Mouse (Mus musculus): ENCODE measurements around the gene Hoxb2. TPM values are rescaled to one million over a fixed set of nuclear protein-coding genes. Genes with fewer than 3 reads are reported as not detected.
A peak's percentile ranks its signal among the peaks of the same experiment; 100 is the strongest.

Gene Hoxb2
- polyA plus RNA-seq, 1 experiment from 2014 or later, result 7.5 TPM

DNA sequence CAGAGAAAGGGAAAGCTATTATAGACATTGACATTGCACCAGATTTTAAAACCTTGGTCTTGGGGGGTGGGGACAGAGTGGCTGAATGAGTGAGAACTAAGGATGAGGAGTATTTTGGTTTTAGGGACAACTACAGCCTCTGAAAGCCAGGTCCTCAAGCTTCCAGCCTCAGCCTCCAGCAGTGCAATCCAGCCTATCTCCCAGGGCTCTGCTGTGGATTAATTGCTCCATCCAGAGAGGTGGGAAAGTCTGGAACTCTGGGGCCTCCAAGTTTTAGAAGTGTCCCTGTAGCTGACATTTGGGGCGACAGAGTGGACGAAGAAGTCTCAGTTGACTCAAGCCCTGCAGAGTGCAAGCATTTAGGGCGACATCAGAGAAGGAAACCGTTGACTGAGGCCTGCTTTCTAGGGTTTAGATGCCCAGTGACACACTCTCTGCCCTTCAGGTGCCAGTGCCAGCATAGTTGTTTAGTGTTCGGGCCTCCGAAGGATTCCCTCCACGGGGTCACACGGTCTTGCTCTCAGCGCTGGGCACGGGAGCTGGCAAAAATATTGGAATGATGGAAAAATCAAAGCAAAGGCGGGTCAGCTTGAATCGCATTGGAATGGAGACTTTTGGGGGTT, 36.4 kb upstream of the Hoxb2 start:
- DNase-seq (ENCODE audit: low spot score) (peak; percentile 45), ATAC-seq (ENCODE audit: insufficient number of reproducible peaks, low FRiP score, low TSS enrichment, low read depth) (no peak)
- Histone ChIP-seq H3K4me2 (ENCODE audit: low read depth, severe bottlenecking) (peak overlapping the region; percentile 39), H3K9ac (ENCODE audit: low read length) (no peak overlapping the region; the same call in 1 of the 2 replicates), H3K4me3 (ENCODE audit: low read depth, low read length) (no peak overlapping the region), H3K27me3 (ENCODE audit: control insufficient read depth, insufficient read depth, low read length) (peaks cover 89% of the 10 kb centered on the region), H3K36me3 (ENCODE audit: control insufficient read depth, insufficient read depth, low read length) (no peaks in the 10 kb centered on the region), H3K27ac (replicated peaks; ENCODE audit: low read depth, low read length) (no peak overlapping the region), H3K4me1 (ENCODE audit: control insufficient read depth, insufficient read depth, low read length) (peaks cover 28% of the 10 kb centered on the region), H3K9me3 (ENCODE audit: control insufficient read depth, low read length) (no peaks in the 10 kb centered on the region)
- WGBS, result 5% methylated on average over 12 of the region's 12 CpGs

DNA sequence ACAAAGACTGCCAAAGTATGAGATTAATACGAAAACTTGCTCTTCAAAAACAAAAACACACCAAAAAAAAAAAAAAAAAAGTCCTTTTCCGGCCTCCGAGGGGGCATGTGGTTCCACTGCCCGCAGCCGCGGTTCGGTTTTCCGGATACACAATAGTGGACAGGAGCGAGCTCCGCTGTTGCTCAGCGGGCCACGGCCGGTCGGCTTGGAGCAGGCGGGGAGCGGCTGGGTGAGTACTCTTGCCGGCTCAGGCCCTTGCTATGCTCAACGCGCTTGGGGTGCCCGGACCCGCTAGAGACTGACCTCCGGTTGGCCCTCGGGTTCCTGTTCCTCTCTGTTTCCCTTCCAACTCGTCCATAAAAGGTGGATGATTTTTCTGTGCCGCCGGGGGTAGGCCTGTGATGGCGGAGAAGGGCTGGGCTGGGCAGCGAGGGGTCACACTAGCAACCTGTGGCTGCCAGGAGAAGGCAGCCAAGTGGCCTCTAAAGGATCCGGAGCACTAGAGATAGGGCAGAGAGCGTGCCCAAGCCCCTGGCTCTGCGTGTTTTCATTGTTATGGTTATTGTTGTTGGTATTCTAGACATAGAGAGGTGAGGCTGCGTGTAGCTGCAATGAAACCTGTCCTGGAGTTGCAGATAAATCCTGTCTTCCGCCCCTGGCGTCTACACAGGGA, 35.5 kb upstream of the Hoxb2 start:
- H3K4me1 ChIP-seq (ENCODE audit: control insufficient read depth, insufficient read depth, low read length), result peaks cover 30% of the 10 kb centered on the region
- H3K27ac ChIP-seq (replicated peaks; ENCODE audit: low read depth, low read length), result 0 out of 2 replicates have a peak overlapping the region, but pooled peaks have one; percentile 0
- no peaks in the 10 kb centered on the region for H3K9me3 ChIP-seq (ENCODE audit: control insufficient read depth, low read length)
- no peaks in the 10 kb centered on the region for H3K36me3 ChIP-seq (ENCODE audit: control insufficient read depth, insufficient read depth, low read length)
- H3K4me2 ChIP-seq (ENCODE audit: low read depth, severe bottlenecking), result peak overlapping the region; percentile 39; the same call in 1 of the 2 replicates
- no peak for ATAC-seq (ENCODE audit: insufficient number of reproducible peaks, low FRiP score, low TSS enrichment, low read depth)
- peak overlapping the region; percentile 27; the same call in 1 of the 2 replicates for H3K9ac ChIP-seq (ENCODE audit: low read length)
- peak overlapping the region; percentile 16 for H3K4me3 ChIP-seq (ENCODE audit: low read depth, low read length)
- WGBS, result under 1% methylated on average over 34 of the region's 34 CpGs
- peaks cover 84% of the 10 kb centered on the region for H3K27me3 ChIP-seq (ENCODE audit: control insufficient read depth, insufficient read depth, low read length)
- DNase-seq (ENCODE audit: low spot score), result peak; percentile 73

DNA sequence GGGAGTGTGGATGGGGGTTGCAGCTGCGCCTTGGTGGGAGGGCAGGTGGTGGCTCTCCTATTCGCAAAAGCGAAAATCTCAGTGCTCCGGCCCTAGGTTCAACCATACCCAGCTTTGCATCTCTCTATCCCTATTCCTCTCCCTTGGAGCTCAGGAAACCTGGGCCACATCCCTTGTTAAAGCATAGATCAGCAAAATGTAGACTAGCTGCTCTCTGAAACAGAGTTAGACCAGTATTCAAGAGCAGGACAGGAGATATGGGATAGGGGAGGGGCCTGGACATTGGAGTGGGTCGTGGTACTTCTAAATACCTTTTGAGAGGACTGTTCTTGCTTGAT, 35.0 kb upstream of the Hoxb2 start:
- ATAC-seq (ENCODE audit: insufficient number of reproducible peaks, low FRiP score, low TSS enrichment, low read depth) (no peak), DNase-seq (ENCODE audit: low spot score) (no peak)
- no peak overlapping the region for H3K9ac ChIP-seq (ENCODE audit: low read length)
- peaks cover 32% of the 10 kb centered on the region for H3K4me1 ChIP-seq (ENCODE audit: control insufficient read depth, insufficient read depth, low read length)
- no peaks in the 10 kb centered on the region for H3K9me3 ChIP-seq (ENCODE audit: control insufficient read depth, low read length)
- 0% methylated on average over 5 of the region's 5 CpGs for WGBS
- H3K27ac ChIP-seq (replicated peaks; ENCODE audit: low read depth, low read length), result no peak overlapping the region
- peak overlapping the region; percentile 16; the same call in 1 of the 2 replicates for H3K4me3 ChIP-seq (ENCODE audit: low read depth, low read length)
- no peaks in the 10 kb centered on the region for H3K36me3 ChIP-seq (ENCODE audit: control insufficient read depth, insufficient read depth, low read length)
- peak overlapping the region; percentile 39; the same call in 1 of the 2 replicates for H3K4me2 ChIP-seq (ENCODE audit: low read depth, severe bottlenecking)
- peaks cover 84% of the 10 kb centered on the region for H3K27me3 ChIP-seq (ENCODE audit: control insufficient read depth, insufficient read depth, low read length)

DNA sequence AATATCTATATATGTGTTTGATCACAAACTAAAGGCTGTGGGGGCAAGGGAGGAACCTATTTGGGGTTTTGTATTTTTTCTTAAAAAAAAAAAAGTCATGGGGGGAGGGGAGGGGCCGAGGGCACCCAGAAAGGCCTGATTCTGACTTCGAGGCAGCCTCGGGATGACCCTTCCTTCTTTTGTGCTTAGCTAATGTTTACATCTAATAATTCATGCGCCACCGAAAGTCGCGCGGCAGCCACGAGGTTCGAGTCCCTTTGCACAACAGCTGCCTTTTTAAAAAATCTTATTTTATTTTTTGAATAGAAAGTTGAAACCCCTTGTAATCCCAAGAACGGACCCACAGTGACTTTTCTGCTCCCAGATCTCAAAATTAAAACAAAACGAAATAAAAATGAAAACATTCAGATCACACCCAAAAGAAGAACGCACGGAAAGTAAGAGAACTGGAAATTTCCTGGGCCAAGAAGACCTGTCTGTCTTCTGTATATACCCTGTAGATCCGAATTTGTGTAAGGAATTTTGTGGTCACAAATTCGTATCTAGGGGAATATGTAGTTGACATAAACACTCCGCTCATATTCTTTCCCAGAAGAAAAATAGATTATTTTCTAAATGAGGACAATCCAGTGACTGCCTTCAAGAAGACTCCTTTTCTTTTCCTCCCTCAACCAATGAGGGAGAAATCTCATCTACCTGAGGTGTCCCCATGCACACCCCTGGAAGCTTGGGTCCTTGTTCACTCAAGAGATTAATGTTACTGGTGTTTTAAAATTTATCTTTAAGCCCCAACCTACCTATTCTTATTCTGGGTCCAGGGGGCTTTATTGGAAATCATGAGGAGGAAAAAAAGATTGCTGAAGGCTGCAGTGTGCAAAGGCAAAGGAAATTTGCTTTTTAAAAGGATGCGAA, 33.4 kb upstream of the Hoxb2 start:
- 4% methylated on average over 18 of the region's 18 CpGs for WGBS
- ATAC-seq (ENCODE audit: insufficient number of reproducible peaks, low FRiP score, low TSS enrichment, low read depth), result no peak
- no peak overlapping the region for H3K4me3 ChIP-seq (ENCODE audit: low read depth, low read length)
- H3K4me1 ChIP-seq (ENCODE audit: control insufficient read depth, insufficient read depth, low read length), result peaks cover 25% of the 10 kb centered on the region
- peaks cover 83% of the 10 kb centered on the region for H3K27me3 ChIP-seq (ENCODE audit: control insufficient read depth, insufficient read depth, low read length)
- H3K9ac ChIP-seq (ENCODE audit: low read length), result no peak overlapping the region
- H3K36me3 ChIP-seq (ENCODE audit: control insufficient read depth, insufficient read depth, low read length), result no peaks in the 10 kb centered on the region
- no peaks in the 10 kb centered on the region for H3K9me3 ChIP-seq (ENCODE audit: control insufficient read depth, low read length)
- no peak for DNase-seq (ENCODE audit: low spot score)
- H3K27ac ChIP-seq (replicated peaks; ENCODE audit: low read depth, low read length), result no peak overlapping the region
- no peak overlapping the region for H3K4me2 ChIP-seq (ENCODE audit: low read depth, severe bottlenecking)

DNA sequence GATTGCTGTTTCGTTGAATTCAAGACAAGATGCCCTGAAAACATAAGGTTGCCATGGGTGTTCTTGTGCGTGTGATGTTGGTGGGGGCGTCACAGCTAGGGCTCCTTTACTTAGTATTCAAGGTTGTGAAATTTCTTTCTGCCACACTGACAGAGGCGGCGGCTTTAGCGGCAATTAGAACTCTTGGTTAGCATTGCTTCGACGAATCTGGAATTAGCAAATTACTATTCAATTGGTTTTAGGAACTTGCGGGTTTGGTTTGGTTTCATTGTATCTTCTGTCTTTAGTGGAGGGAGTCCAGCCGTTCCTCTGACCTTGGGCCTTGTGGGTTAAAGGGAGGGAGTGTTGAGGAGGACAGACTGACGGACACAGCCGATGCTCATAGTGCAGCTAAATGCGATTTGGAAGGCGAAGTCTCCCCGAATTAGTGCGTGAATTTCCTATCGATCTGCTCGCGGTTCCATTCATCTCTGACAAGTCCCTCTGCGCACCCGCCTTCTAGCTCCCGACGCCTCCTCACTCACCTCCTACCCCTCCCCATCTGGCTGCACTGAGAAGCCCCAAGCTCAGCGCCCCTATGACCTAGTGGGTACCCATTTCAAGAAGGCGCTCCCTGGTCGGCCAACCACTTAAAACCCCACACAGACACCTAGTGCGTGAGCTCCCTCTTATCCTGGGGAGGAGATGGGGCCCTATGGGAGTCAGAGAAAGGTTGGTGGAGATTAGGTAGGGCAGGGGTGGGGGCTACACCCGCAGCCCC, 32.5 kb upstream of the Hoxb2 start, which contains the start of gene Hoxb4:
TSS of gene Hoxb4 (plus strand) at position 660 of the 760 bp plus-strand sequence.
- peak within 1 kb of the TSS; percentile 89 for H3K27ac ChIP-seq (replicated peaks; ENCODE audit: low read depth, low read length)
- ATAC-seq (ENCODE audit: insufficient number of reproducible peaks, low FRiP score, low TSS enrichment, low read depth), result 0 out of 2 replicates have a peak, but pooled peaks have one; percentile 17
- WGBS, result 1% methylated on average over 28 of the region's 28 CpGs

DNA sequence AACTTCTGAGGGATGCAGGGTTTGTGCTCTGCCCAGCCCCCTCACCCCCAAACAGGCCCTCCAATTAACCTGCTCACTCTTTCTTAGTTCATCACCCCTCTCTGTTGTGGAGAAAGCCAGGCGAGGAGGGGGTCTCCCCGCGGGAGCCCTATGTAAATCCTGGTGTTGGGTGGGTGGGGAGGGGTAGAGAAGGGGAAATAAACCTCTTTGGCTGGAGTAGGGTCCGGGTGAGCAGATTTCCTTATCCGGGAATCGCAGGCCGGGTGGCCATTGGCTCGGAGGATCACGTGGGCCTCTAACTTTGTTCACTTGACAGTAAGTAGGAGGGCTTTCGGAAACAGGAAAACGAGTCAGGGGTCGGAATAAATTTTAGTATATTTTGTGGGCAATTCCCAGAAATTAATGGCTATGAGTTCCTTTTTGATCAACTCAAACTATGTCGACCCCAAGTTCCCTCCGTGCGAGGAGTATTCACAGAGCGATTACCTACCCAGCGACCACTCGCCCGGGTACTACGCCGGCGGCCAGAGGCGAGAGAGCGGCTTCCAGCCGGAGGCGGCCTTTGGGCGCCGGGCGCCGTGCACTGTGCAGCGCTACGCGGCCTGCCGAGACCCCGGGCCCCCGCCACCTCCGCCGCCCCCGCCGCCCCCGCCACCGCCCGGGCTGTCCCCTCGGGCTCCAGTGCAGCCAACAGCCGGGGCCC, 31.8 kb upstream of the Hoxb2 start:
- peak; percentile 69 for ATAC-seq (ENCODE audit: insufficient number of reproducible peaks, low FRiP score, low TSS enrichment, low read depth)
- peak overlapping the region; percentile 38 for H3K4me3 ChIP-seq (ENCODE audit: low read depth, low read length)
- H3K9me3 ChIP-seq (ENCODE audit: control insufficient read depth, low read length), result no peaks in the 10 kb centered on the region
- DNase-seq (ENCODE audit: low spot score), result peak; percentile 81
- under 1% methylated on average over 41 of the region's 45 CpGs for WGBS
- peak overlapping the region; percentile 50 for H3K9ac ChIP-seq (ENCODE audit: low read length)
- H3K4me1 ChIP-seq (ENCODE audit: control insufficient read depth, insufficient read depth, low read length), result peaks cover 20% of the 10 kb centered on the region
- H3K36me3 ChIP-seq (ENCODE audit: control insufficient read depth, insufficient read depth, low read length), result no peaks in the 10 kb centered on the region
- H3K4me2 ChIP-seq (ENCODE audit: low read depth, severe bottlenecking), result peak overlapping the region; percentile 89
- H3K27ac ChIP-seq (replicated peaks; ENCODE audit: low read depth, low read length), result peak overlapping the region; percentile 89
- peaks cover 80% of the 10 kb centered on the region for H3K27me3 ChIP-seq (ENCODE audit: control insufficient read depth, insufficient read depth, low read length)

More for the DNA sequence above, 32.5 kb upstream of the Hoxb2 start, which contains the start of gene Hoxb4:
- Histone ChIP-seq H3K4me2 (ENCODE audit: low read depth, severe bottlenecking) (peak within 1 kb of the TSS; percentile 89), H3K9me3 (ENCODE audit: control insufficient read depth, low read length) (no peaks in the 10 kb centered on the region), H3K36me3 (ENCODE audit: control insufficient read depth, insufficient read depth, low read length) (no peaks in the 10 kb centered on the region), H3K27me3 (ENCODE audit: control insufficient read depth, insufficient read depth, low read length) (peaks cover 82% of the 10 kb centered on the region), H3K4me1 (ENCODE audit: control insufficient read depth, insufficient read depth, low read length) (peaks cover 20% of the 10 kb centered on the region), H3K9ac (ENCODE audit: low read length) (peak within 1 kb of the TSS; percentile 50), H3K4me3 (ENCODE audit: low read depth, low read length) (peak within 1 kb of the TSS; percentile 38)
- no peak for DNase-seq (ENCODE audit: low spot score)

DNA sequence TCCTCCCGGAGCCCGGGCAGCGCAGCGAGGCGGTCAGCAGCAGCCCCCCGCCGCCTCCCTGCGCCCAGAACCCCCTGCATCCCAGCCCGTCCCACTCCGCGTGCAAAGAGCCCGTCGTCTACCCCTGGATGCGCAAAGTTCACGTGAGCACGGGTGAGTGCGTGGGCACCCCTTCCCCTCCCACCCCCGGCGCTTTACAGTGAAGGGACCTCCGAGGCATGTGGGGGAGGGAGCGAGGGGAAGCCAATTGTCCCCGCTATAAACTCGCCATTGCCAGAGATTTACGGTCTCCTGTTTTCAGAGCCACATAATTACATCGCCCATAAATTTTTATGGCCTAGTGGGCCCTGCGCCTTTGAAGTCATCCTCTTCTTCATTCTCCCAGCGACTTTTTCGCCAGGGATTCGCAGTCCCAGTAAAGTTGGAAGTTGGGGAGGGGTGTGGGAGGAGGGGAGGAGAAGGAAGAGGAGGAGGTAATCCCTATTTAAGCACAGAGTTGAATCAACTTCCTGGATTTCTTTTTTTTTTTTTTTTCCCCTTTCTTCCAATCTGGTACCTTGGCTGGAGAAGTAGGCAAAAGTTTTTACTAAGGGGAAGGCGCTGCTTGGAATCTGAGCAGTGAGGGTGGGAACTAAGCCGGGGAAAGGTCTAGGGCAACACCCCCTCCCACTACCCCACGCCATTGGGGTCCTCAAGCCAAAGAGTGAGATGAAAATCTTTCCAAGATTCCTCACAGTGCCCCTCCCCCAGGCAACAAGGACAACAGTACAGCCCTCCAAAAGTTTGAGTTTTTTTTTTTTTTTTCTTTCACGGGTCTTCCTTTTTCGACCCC, 31.0 kb upstream of the Hoxb2 start:
- WGBS, result 0% methylated on average over 32 of the region's 34 CpGs
- Histone ChIP-seq H3K27ac (replicated peaks; ENCODE audit: low read depth, low read length) (peak overlapping the region; percentile 89), H3K4me1 (ENCODE audit: control insufficient read depth, insufficient read depth, low read length) (peaks cover 22% of the 10 kb centered on the region)

More for the DNA sequence above, 31.0 kb upstream of the Hoxb2 start:
- Histone ChIP-seq H3K9ac (ENCODE audit: low read length) (peak overlapping the region; percentile 50; the same call in 1 of the 2 replicates), H3K36me3 (ENCODE audit: control insufficient read depth, insufficient read depth, low read length) (no peaks in the 10 kb centered on the region), H3K27me3 (ENCODE audit: control insufficient read depth, insufficient read depth, low read length) (peaks cover 80% of the 10 kb centered on the region), H3K9me3 (ENCODE audit: control insufficient read depth, low read length) (no peaks in the 10 kb centered on the region), H3K4me3 (ENCODE audit: low read depth, low read length) (peak overlapping the region; percentile 38), H3K4me2 (ENCODE audit: low read depth, severe bottlenecking) (peak overlapping the region; percentile 89)
- ATAC-seq (ENCODE audit: insufficient number of reproducible peaks, low FRiP score, low TSS enrichment, low read depth), result peak; percentile 28
- peak; percentile 82 for DNase-seq (ENCODE audit: low spot score)

Data from limb, embryonic 11.5 days (tissue).